Comparison of ENCODE assay signal across 8 mouse cellular contexts in genomic region chr5:144158604-144159003, GRCm38 (mm10). TPM values are rescaled to one million over a fixed set of nuclear protein-coding genes. Genes with fewer than 3 reads are reported as not detected.
A peak's percentile ranks its signal among the peaks of the same experiment; 100 is the strongest.
DNase-seq lines count a peak whose midpoint lies in the region; ATAC-seq and TF ChIP-seq lines count a peak whose summit lies in the region.

No protein-coding gene starts in this region.

- no peaks in the 10 kb centered on the region for H3K4me1 ChIP-seq in kidney, embryonic 14.5 days (ENCODE audit: control insufficient read depth, insufficient read depth, low read length)
- H3K4me1 ChIP-seq in hindbrain, postnatal 0 days (ENCODE audit: insufficient read depth, low read length): no peaks in the 10 kb centered on the region
- H3K4me1 ChIP-seq in limb, embryonic 14.5 days (ENCODE audit: control insufficient read depth, insufficient read depth, low read length): 0 out of 2 replicates have a peak, but pooled peaks cover 6% of the 10 kb centered on the region
- peaks cover 2% of the 10 kb centered on the region; the same call in 1 of the 2 replicates for H3K4me1 ChIP-seq in stomach, embryonic 14.5 days (ENCODE audit: control insufficient read depth, insufficient read depth, low read length)

- no peak overlapping the region for H3K27ac ChIP-seq in kidney, embryonic 14.5 days (ENCODE audit: low read depth, low read length)
- H3K27ac ChIP-seq in gastrocnemius, adult 2 months: peak overlapping the region; percentile 43
- H3K27ac ChIP-seq in hindbrain, postnatal 0 days: peak overlapping the region; percentile 38; the same call in 1 of the 2 replicates
- no peak overlapping the region for H3K27ac ChIP-seq in limb, embryonic 14.5 days (replicated peaks; ENCODE audit: low read depth, low read length)
- peak overlapping the region; percentile 81; the same call in 1 of the 2 replicates for H3K27ac ChIP-seq in stomach, embryonic 14.5 days (ENCODE audit: low read length)

- H3K36me3 ChIP-seq in kidney, embryonic 14.5 days (ENCODE audit: control insufficient read depth, insufficient read depth, low read length): peaks cover 20% of the 10 kb centered on the region
- peaks cover 17% of the 10 kb centered on the region; the same call in 1 of the 2 replicates for H3K36me3 ChIP-seq in hindbrain, postnatal 0 days (ENCODE audit: insufficient read depth, low read length)
- peaks cover 19% of the 10 kb centered on the region for H3K36me3 ChIP-seq in limb, embryonic 14.5 days (ENCODE audit: control insufficient read depth, insufficient read depth, low read length)
- H3K36me3 ChIP-seq in stomach, embryonic 14.5 days (ENCODE audit: control insufficient read depth, insufficient read depth, low read length): peaks cover 4% of the 10 kb centered on the region; the same call in 1 of the 2 replicates

- no peak overlapping the region for H3K9ac ChIP-seq in kidney, embryonic 14.5 days (ENCODE audit: low read depth, low read length)
- no peak overlapping the region for H3K9ac ChIP-seq in hindbrain, postnatal 0 days (replicated peaks; ENCODE audit: low read length)
- H3K9ac ChIP-seq in limb, embryonic 14.5 days (ENCODE audit: low read depth, low read length, severe bottlenecking): no peak overlapping the region; the same call in 1 of the 2 replicates
- no peak overlapping the region for H3K9ac ChIP-seq in stomach, embryonic 14.5 days (replicated peaks; ENCODE audit: low read depth, low read length)

- no peak for ATAC-seq in kidney, embryonic 14.5 days (ENCODE audit: low FRiP score, low TSS enrichment)
- ATAC-seq in hindbrain, postnatal 0 days: peak; percentile 72; the same call in 1 of the 2 replicates
- ATAC-seq in limb, embryonic 14.5 days (ENCODE audit: low FRiP score, low read depth): peak; percentile 75
- peak; percentile 84 for ATAC-seq in stomach, embryonic 14.5 days (ENCODE audit: insufficient number of reproducible peaks, insufficient read depth, low FRiP score, low read depth)

- 35% methylated on average over 4 of the region's 4 CpGs for WGBS in kidney, embryonic 14.5 days
- 16% methylated on average over 4 of the region's 4 CpGs for WGBS in hindbrain, postnatal 0 days
- 21% methylated on average over 4 of the region's 4 CpGs for WGBS in limb, embryonic 14.5 days
- WGBS in stomach, embryonic 14.5 days: 25% methylated on average over 4 of the region's 4 CpGs

- TF ChIP-seq CTCF in gastrocnemius, adult 2 months (IDR thresholded peaks at IDR 0.05): no peak
- no peak for TF ChIP-seq CTCF in hindbrain, postnatal 0 days (IDR thresholded peaks at IDR 0.05; ENCODE audit: low read depth)

- no peak overlapping the region for H3K4me3 ChIP-seq in kidney, embryonic 14.5 days (ENCODE audit: low read length)
- H3K4me3 ChIP-seq in gastrocnemius, adult 2 months: no peak overlapping the region
- H3K4me3 ChIP-seq in hindbrain, postnatal 0 days (ENCODE audit: low read length): no peak overlapping the region
- no peak overlapping the region for H3K4me3 ChIP-seq in limb, embryonic 14.5 days (replicated peaks; ENCODE audit: low read length)
- no peak overlapping the region for H3K4me3 ChIP-seq in stomach, embryonic 14.5 days (ENCODE audit: low read depth, low read length)

- no peak for TF ChIP-seq POLR2A in limb, embryonic 14.5 days (IDR thresholded peaks at IDR 0.05; ENCODE audit: borderline replicate concordance, extremely low read depth, insufficient read depth, insufficient read length)

- no peaks in the 10 kb centered on the region for H3K9me3 ChIP-seq in kidney, embryonic 14.5 days (ENCODE audit: control insufficient read depth, low read length)
- H3K9me3 ChIP-seq in hindbrain, postnatal 0 days (ENCODE audit: low read length): no peaks in the 10 kb centered on the region
- H3K9me3 ChIP-seq in limb, embryonic 14.5 days (ENCODE audit: control insufficient read depth, low read length): no peaks in the 10 kb centered on the region
- no peaks in the 10 kb centered on the region for H3K9me3 ChIP-seq in stomach, embryonic 14.5 days (ENCODE audit: control insufficient read depth, low read depth, low read length)

- H3K27me3 ChIP-seq in kidney, embryonic 14.5 days (ENCODE audit: control insufficient read depth, insufficient read depth, low read length): no peaks in the 10 kb centered on the region
- H3K27me3 ChIP-seq in hindbrain, postnatal 0 days (ENCODE audit: insufficient read depth, low read length): no peaks in the 10 kb centered on the region
- H3K27me3 ChIP-seq in limb, embryonic 14.5 days (ENCODE audit: control insufficient read depth, insufficient read depth, low read length): no peaks in the 10 kb centered on the region
- H3K27me3 ChIP-seq in stomach, embryonic 14.5 days (ENCODE audit: control insufficient read depth, insufficient read depth, low read length): no peaks in the 10 kb centered on the region

- no peak overlapping the region for H3K4me2 ChIP-seq in kidney, embryonic 14.5 days (replicated peaks; ENCODE audit: low read depth, low read length)
- H3K4me2 ChIP-seq in hindbrain, postnatal 0 days (ENCODE audit: low read depth, low read length): no peak overlapping the region
- no peak overlapping the region for H3K4me2 ChIP-seq in limb, embryonic 14.5 days (replicated peaks; ENCODE audit: low read depth, low read length, severe bottlenecking)
- H3K4me2 ChIP-seq in stomach, embryonic 14.5 days (replicated peaks; ENCODE audit: low read depth, low read length): no peak overlapping the region

- peak; percentile 92 for DNase-seq in kidney, adult 11 months
- DNase-seq in adrenal gland, postnatal 25 days: peak; percentile 81
- peak; percentile 80 for DNase-seq in gastrocnemius, adult 2 months
- peak; percentile 81 for DNase-seq in hindbrain, postnatal 0 days (ENCODE audit: low spot score)
- DNase-seq in limb, embryonic 14.5 days (ENCODE audit: low spot score): peak; percentile 80
- no peak for DNase-seq in thymus, postnatal 0 days (ENCODE audit: low spot score)

- intact Hi-C loops in gastrocnemius, adult 2 months (cut with DNase I): no loop called here

RNA-seq across cellular contexts. Expression of gene Bhlha15, which starts 31.5 kb away (rescaled TPM):
- 0.28 TPM in 1 of 2 replicates, not detected in the other for polyA plus RNA-seq in kidney, embryonic 14.5 days (2014; fragmentation: Nextera tagmentation; extraction: Ambion mirVana)
- 0.61 and 0.62 TPM in 2 replicates for total RNA-seq in adrenal gland, postnatal 25 days (2021)
- not detected for total RNA-seq in gastrocnemius, adult 2 months (2021)
- 0.10 and 0.93 TPM in 2 replicates for total RNA-seq in hindbrain, postnatal 0 days (2014; rRNA removed)
- 0.08 TPM in 2 replicates for polyA plus RNA-seq in hindbrain, postnatal 0 days (2015; fragmentation: Nextera tagmentation; extraction: Ambion mirVana)
- polyA plus RNA-seq in limb, embryonic 14.5 days (2012; rRNA removed): 0.18 and 0.23 TPM in 2 replicates
- polyA plus RNA-seq in limb, embryonic 14.5 days (2014; fragmentation: Nextera tagmentation; extraction: Ambion mirVana): 0.22 and 0.29 TPM in 2 replicates
- 0.32 and 2.5 TPM in 2 replicates for polyA plus RNA-seq in stomach, embryonic 14.5 days (2014; fragmentation: Nextera tagmentation; extraction: Ambion mirVana)
- 0.05 and 0.13 TPM in 2 replicates for polyA plus RNA-seq in thymus, postnatal 0 days (2015; fragmentation: Nextera tagmentation; extraction: Ambion mirVana)

RNA-seq across cellular contexts. Expression of gene Lmtk2, which starts 58.4 kb away (rescaled TPM):
- polyA plus RNA-seq in kidney, embryonic 14.5 days (2014; fragmentation: Nextera tagmentation; extraction: Ambion mirVana): 4.1 and 6.8 TPM in 2 replicates
- 32.9 and 34.8 TPM in 2 replicates for total RNA-seq in adrenal gland, postnatal 25 days (2021)
- total RNA-seq in gastrocnemius, adult 2 months (2021): 10 to 100 TPM; 24.7 to 25.0 TPM
- total RNA-seq in hindbrain, postnatal 0 days (2014; rRNA removed): 58.8 and 73.7 TPM in 2 replicates
- polyA plus RNA-seq in hindbrain, postnatal 0 days (2015; fragmentation: Nextera tagmentation; extraction: Ambion mirVana): 6.5 and 7.1 TPM in 2 replicates
- 8.2 and 10.1 TPM in 2 replicates for polyA plus RNA-seq in limb, embryonic 14.5 days (2012; rRNA removed)
- polyA plus RNA-seq in limb, embryonic 14.5 days (2014; fragmentation: Nextera tagmentation; extraction: Ambion mirVana): 3.6 and 4.3 TPM in 2 replicates
- 5.2 and 5.6 TPM in 2 replicates for polyA plus RNA-seq in stomach, embryonic 14.5 days (2014; fragmentation: Nextera tagmentation; extraction: Ambion mirVana)
- polyA plus RNA-seq in thymus, postnatal 0 days (2015; fragmentation: Nextera tagmentation; extraction: Ambion mirVana): 3.1 and 3.4 TPM in 2 replicates

Comparison
In these comparisons a context has a peak if more than half of its experiments do, and no peak if none do; other contexts are left out.
1. H3K27ac ChIP-seq: peak in gastrocnemius, adult 2 months (single experiment), hindbrain, postnatal 0 days (single experiment) and stomach, embryonic 14.5 days (single experiment); none in kidney, embryonic 14.5 days (single experiment) and limb, embryonic 14.5 days (single experiment).